ENCODE assay signal across 22 mouse cellular contexts in genomic region chr7:128166391-128166790, GRCm38 (mm10). TPM values are rescaled to one million over a fixed set of nuclear protein-coding genes. Genes with fewer than 3 reads are reported as not detected.
"Had no signal": no experiment of that assay in that cellular context is flagged by ENCODE, and none has a peak within 500 bp of the region (broad histone marks: within the 10 kb centered on the region; RNA-seq: fewer than 3 reads in every experiment).

No protein-coding gene starts in this region.

- H3K27ac ChIP-seq: kidney, postnatal 0 days; layer of hippocampus, adult 2 months; liver, embryonic 13.5 days; midbrain, embryonic 15.5 days; neural tube, embryonic 12.5 days; neural tube, embryonic 15.5 days; stomach, embryonic 15.5 days had no signal

- H3K36me3 ChIP-seq: liver, embryonic 13.5 days; midbrain, embryonic 15.5 days; neural tube, embryonic 12.5 days; neural tube, embryonic 15.5 days; stomach, embryonic 15.5 days had no signal

- ATAC-seq: midbrain, embryonic 15.5 days had no signal

- H3K4me1 ChIP-seq: liver, embryonic 13.5 days; midbrain, embryonic 15.5 days; neural tube, embryonic 12.5 days; neural tube, embryonic 15.5 days; stomach, embryonic 15.5 days had no signal

- H3K9ac ChIP-seq: liver, embryonic 13.5 days; midbrain, embryonic 15.5 days; neural tube, embryonic 12.5 days; neural tube, embryonic 15.5 days; stomach, embryonic 15.5 days had no signal

- H3K9me3 ChIP-seq: liver, embryonic 13.5 days; midbrain, embryonic 15.5 days; neural tube, embryonic 12.5 days; neural tube, embryonic 15.5 days; stomach, embryonic 15.5 days had no signal

- DNase-seq: kidney, adult 2 months; kidney, postnatal 25 days; layer of hippocampus, adult 9-11 months; liver, embryonic 13.5 days; lung, adult 2 months; lung, postnatal 14 days; lung, postnatal 4 days; right cerebral cortex, adult 18-20 months; right cerebral cortex, postnatal 14 days; right cerebral cortex, postnatal 4 days; thymus, postnatal 25 days had no signal

- H3K4me2 ChIP-seq: liver, embryonic 13.5 days; midbrain, embryonic 11.5 days; midbrain, embryonic 15.5 days; neural tube, embryonic 12.5 days; neural tube, embryonic 15.5 days; stomach, embryonic 15.5 days had no signal

- H3K4me3 ChIP-seq: layer of hippocampus, adult 2 months; liver, embryonic 13.5 days; midbrain, embryonic 15.5 days; neural tube, embryonic 12.5 days; neural tube, embryonic 15.5 days; stomach, embryonic 15.5 days had no signal

- H3K27me3 ChIP-seq: liver, embryonic 13.5 days; midbrain, embryonic 15.5 days; neural tube, embryonic 12.5 days; neural tube, embryonic 15.5 days; stomach, embryonic 15.5 days had no signal

RNA-seq across cellular contexts. Expression of gene Itgad, which starts 12.2 kb away (rescaled TPM):
- total RNA-seq: left cerebral cortex, adult 18-20 months had no signal
- polyA plus RNA-seq: kidney, embryonic 14.5 days; kidney, postnatal 0 days; limb, embryonic 11.5 days; limb, embryonic 14.5 days; liver, embryonic 13.5 days; midbrain, embryonic 11.5 days; midbrain, embryonic 15.5 days; neural tube, embryonic 12.5 days; stomach, embryonic 15.5 days had no signal

RNA-seq across cellular contexts. Expression of gene Itgax, which starts 37.0 kb away (rescaled TPM):
- polyA plus RNA-seq: limb, embryonic 11.5 days; neural tube, embryonic 12.5 days had no signal

RNA-seq across cellular contexts. Expression of gene Cox6a2, which starts 39.8 kb away (rescaled TPM):
- polyA plus RNA-seq: kidney, embryonic 14.5 days; kidney, postnatal 0 days; midbrain, embryonic 11.5 days; midbrain, embryonic 15.5 days had no signal
